Mouse (Mus musculus) kidney, adult 2 months (tissue): Measurements from ENCODE around the gene Gm20479. TPM values are rescaled to one million over a fixed set of nuclear protein-coding genes. Genes with fewer than 3 reads are reported as not detected.

ENCODE experiments used
- DNase-seq: peaks from one replicate; pipeline ENCODE4 v3.0.0; 2021
- H3K27ac ChIP-seq: fragments of 200-500 bp; 2 replicates; pipeline ENCODE4 v1.5.1; 2012; ENCODE audit warnings: low read depth, low read length, control low read depth, inconsistent platforms; ENCODE audit not compliant: insufficient read depth
- H3K27me3 ChIP-seq: fragments of 200-500 bp; replicated peaks from 2 replicates; pipeline ENCODE4 v1.6.1; 2012; ENCODE audit warnings: mild to moderate bottlenecking, moderate library complexity, low read length, inconsistent platforms; ENCODE audit not compliant: control insufficient read depth, insufficient read depth
- H3K36me3 ChIP-seq: fragments of 200-500 bp; 2 replicates; pipeline ENCODE4 v1.6.1; 2012; ENCODE audit warnings: mild to moderate bottlenecking, moderate library complexity, low read length, inconsistent platforms; ENCODE audit not compliant: control insufficient read depth, insufficient read depth
- H3K4me1 ChIP-seq: fragments of 200-500 bp; 2 replicates; pipeline ENCODE4 v1.6.1; 2011; ENCODE audit warnings: low read length; ENCODE audit not compliant: control insufficient read depth, insufficient read depth
- H3K4me3 ChIP-seq: fragments of 200-500 bp; 2 replicates; pipeline ENCODE4 v1.5.1; 2011; ENCODE audit warnings: mild to moderate bottlenecking, low read depth, low read length, control low read depth; ENCODE audit not compliant: insufficient read depth
- CTCF ChIP-seq: fragments of 200-500 bp; conservative IDR thresholded peaks from 2 replicates; pipeline ENCODE4 v1.5.1; 2011; ENCODE audit warnings: low read depth, mild to moderate bottlenecking, control low read depth, low read length, moderate library complexity, mixed read lengths; ENCODE audit not compliant: insufficient read depth, insufficient read length
- POLR2A ChIP-seq: fragments of 200-500 bp; IDR thresholded peaks from one replicate; pipeline ENCODE4 v1.6.1; 2011; ENCODE audit warnings: low read depth, low read length, control low read depth
- WGBS: fragments of 180-500 bp; shearing (Covaris S2); methylation state at CpG from one replicate; pipeline ENCODE4 v1.1.7; 2018; 5-methylcytosine and 5-hydroxymethylcytosine counted together
- polyA plus RNA-seq: library from polyadenylated mRNA; depleted of rRNA; stranded (reverse); fragments of >200 nt; gene quantifications from 2 replicates; pipeline ENCODE4 v1.2.3, GENCODE M21; 2012

Gene Gm20479
- polyA plus RNA-seq, 1 experiment = not detected

DNA sequence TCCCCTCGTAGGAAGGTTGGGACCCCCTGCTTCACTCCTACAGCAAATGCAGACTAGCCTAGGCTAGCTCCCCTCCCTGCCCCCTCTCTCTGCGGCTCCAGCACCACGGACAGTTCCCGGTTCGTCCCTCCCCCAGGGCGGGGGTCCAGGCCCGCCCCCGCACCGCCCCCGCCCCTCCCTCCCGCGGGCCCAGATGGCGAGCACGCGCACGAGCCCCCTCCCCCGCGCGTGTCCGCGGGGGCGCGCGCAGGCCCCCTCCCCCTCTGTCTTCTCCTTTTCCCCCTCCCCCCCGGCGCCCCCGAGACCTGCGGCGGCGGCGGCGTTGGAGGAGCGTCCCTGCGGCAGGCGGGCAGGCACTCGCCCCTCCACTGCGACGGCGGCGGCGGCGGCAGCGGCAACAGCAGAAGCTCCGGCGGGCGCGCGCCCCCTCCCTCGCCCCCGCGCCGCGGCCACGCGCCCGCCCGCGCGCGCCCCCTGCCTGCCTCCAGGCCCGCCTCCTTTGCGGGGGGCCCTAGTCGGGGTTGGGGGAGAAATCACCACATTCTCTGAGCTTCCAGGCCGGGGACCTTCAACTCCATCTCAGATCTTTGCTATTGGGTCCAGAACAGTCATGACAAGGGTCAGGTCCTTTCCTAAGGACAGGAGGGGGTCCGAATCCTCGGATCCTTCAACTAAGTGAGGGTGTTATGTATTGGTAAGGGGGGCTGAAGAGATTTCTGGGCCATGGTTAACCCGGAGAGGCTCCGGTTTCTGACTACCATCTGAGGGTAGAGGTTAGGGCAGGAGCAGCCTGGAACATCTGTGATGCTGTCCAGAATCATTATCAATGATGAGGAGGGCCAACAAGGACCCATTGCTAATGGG is 39.2 kb upstream of the Gm20479 start:
- Histone ChIP-seq H3K4me3 (no peak overlapping the region), H3K27ac (no peak overlapping the region)

GRCm38 (mm10) chr7:27395521-27396183 is 38.4 kb upstream of the Gm20479 start:
- Histone ChIP-seq H3K27me3 (no peaks in the 10 kb centered on the region), H3K27ac (no peak overlapping the region), H3K36me3 (no peaks in the 10 kb centered on the region), H3K4me3 (no peak overlapping the region), H3K4me1 (no peaks in the 10 kb centered on the region)
- 1% methylated on average over 22 of the region's 22 CpGs for WGBS
- DNase-seq = no peak
- TF ChIP-seq POLR2A = no peak
- no peak for TF ChIP-seq CTCF

More for the DNA sequence above, 39.2 kb upstream of the Gm20479 start:
- TF ChIP-seq POLR2A (no peak), CTCF (no peak)
- no peak for DNase-seq
- no peaks in the 10 kb centered on the region for H3K4me1 ChIP-seq
- no peaks in the 10 kb centered on the region for H3K36me3 ChIP-seq
- WGBS = 2% methylated on average over 61 of the region's 68 CpGs
- H3K27me3 ChIP-seq = no peaks in the 10 kb centered on the region

GRCm38 (mm10) chr7:27391416-27391815 is 34.2 kb upstream of the Gm20479 start:
- TF ChIP-seq CTCF = no peak
- TF ChIP-seq POLR2A = no peak
- Histone ChIP-seq H3K4me1 (no peaks in the 10 kb centered on the region), H3K27me3 (no peaks in the 10 kb centered on the region), H3K27ac (no peak overlapping the region), H3K4me3 (no peak overlapping the region), H3K36me3 (no peaks in the 10 kb centered on the region)
- 38% methylated on average over 16 of the region's 16 CpGs for WGBS
- DNase-seq = no peak

DNA sequence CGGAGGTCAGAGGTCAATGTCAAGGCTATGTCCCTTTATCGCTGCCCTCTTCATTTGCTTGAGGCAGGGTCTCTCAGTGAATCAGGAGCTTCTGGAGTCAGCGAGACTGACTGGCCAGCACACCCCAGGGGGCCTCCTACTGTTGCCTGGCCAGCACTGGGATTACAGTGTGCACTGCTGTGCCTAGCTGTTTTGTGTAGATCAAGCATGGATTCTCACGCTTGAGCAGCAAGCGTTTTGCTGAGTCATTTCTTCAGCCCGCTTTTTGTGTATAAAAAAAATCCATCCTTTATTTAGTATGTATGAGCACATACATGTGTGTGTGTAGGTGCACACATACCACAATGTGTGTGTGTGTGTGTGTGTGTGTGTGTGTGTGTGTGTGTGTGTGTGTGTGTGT is 32.0 kb upstream of the Gm20479 start:
- H3K27ac ChIP-seq = no peak overlapping the region
- TF ChIP-seq POLR2A (no peak), CTCF (no peak)
- 58% methylated on average over 6 of the region's 6 CpGs for WGBS
- H3K4me1 ChIP-seq = no peaks in the 10 kb centered on the region
- no peak overlapping the region for H3K4me3 ChIP-seq
- H3K27me3 ChIP-seq = no peaks in the 10 kb centered on the region
- no peak for DNase-seq
- no peaks in the 10 kb centered on the region for H3K36me3 ChIP-seq

GRCm38 (mm10) chr7:27384731-27385130 is 27.5 kb upstream of the Gm20479 start:
- 36% methylated on average over 4 of the region's 4 CpGs for WGBS
- DNase-seq = peak; percentile 53
- H3K36me3 ChIP-seq = no peaks in the 10 kb centered on the region

DNA sequence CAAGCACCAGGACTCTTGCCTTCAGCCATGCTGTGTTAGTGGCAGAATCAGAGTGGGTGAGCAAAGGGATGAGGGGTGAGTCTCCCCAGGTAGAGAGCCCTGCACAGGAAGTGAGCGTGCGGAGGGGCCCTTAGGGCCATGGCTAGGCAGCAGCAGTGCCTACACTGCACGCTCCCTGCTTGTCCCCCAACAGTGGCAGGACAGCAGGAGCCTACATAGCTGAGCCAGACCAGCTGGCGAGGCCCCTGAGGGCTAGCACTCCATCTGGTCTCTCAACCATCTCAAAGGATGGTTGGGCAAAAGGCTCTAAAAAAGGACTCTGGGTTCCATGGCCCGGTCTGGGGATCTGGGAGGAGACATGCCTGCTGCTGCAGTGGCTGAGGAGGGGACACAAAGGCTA is 26.9 kb upstream of the Gm20479 start:
- no peak for DNase-seq
- WGBS = 84% methylated on average over 5 of the region's 5 CpGs
- no peak for TF ChIP-seq POLR2A
- TF ChIP-seq CTCF = no peak
- Histone ChIP-seq H3K36me3 (no peaks in the 10 kb centered on the region), H3K27ac (no peak overlapping the region), H3K4me3 (no peak overlapping the region), H3K27me3 (no peaks in the 10 kb centered on the region), H3K4me1 (no peaks in the 10 kb centered on the region)

More at GRCm38 (mm10) chr7:27384731-27385130, 27.5 kb upstream of the Gm20479 start:
- TF ChIP-seq CTCF (peak; percentile 74), POLR2A (no peak)
- no peaks in the 10 kb centered on the region for H3K4me1 ChIP-seq
- no peaks in the 10 kb centered on the region for H3K27me3 ChIP-seq
- H3K4me3 ChIP-seq = no peak overlapping the region
- no peak overlapping the region for H3K27ac ChIP-seq

DNA sequence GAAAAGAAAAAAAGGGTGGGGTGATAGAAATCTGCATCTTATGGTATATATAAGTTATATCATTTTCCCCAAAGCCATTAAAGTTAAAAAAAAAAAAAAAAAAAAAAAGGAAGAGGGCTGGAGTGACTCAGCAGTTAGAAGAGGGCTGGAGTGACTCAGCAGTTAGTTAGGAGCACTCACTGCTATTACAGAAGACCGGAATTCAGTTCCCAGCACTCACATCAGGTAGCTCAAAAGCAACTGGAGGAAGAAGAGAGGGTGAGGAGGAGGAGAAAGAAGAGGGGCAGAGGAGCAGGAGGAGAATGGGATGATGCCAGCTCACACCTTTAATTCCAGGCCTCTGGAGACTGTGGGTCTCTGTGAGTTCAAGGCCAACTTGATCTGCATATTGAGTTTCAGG is 26.0 kb upstream of the Gm20479 start:
- TF ChIP-seq CTCF (no peak), POLR2A (no peak)
- no peaks in the 10 kb centered on the region for H3K36me3 ChIP-seq
- no peaks in the 10 kb centered on the region for H3K27me3 ChIP-seq
- DNase-seq = no peak
- H3K27ac ChIP-seq = no peak overlapping the region
- no peak overlapping the region for H3K4me3 ChIP-seq
- WGBS = 94% methylated on average over 1 of the region's 1 CpGs
- no peaks in the 10 kb centered on the region for H3K4me1 ChIP-seq
